Mouse (Mus musculus) megakaryocyte, embryonic 14.5 days (primary cell): ENCODE measurements around the gene Bnip3. TPM values are rescaled to one million over a fixed set of nuclear protein-coding genes. Genes with fewer than 3 reads are reported as not detected.

Experiments
- H3K27me3 ChIP-seq: replicated peaks from 2 replicates; pipeline ENCODE3; 2012; ENCODE audit warnings: inconsistent platforms
- H3K36me3 ChIP-seq: replicated peaks from 2 replicates; pipeline ENCODE3; 2012; ENCODE audit warnings: low read length, inconsistent platforms, mixed read lengths
- H3K4me1 ChIP-seq: 2 replicates; pipeline ENCODE4 v1.6.1; 2012; ENCODE audit warnings: inconsistent platforms
- H3K4me3 ChIP-seq: replicated peaks from 2 replicates; pipeline ENCODE3; 2012; ENCODE audit warnings: moderate library complexity, mild to moderate bottlenecking, inconsistent platforms
- H3K9me3 ChIP-seq: 2 replicates; pipeline ENCODE4 v1.6.1; 2012; ENCODE audit warnings: inconsistent platforms
- FLI1 ChIP-seq: IDR thresholded peaks from 2 replicates; pipeline ENCODE4 v1.6.1; 2012; ENCODE audit warnings: low read length, inconsistent platforms, mixed read lengths
- GATA1 ChIP-seq: IDR thresholded peaks from 3 replicates; pipeline ENCODE4 v1.6.1; 2012; ENCODE audit warnings: mixed read lengths, low read length, inconsistent platforms, borderline replicate concordance
- polyA plus RNA-seq: library from polyadenylated mRNA; stranded (reverse); fragments of >175 nt; gene quantifications from 2 replicates; pipeline ENCODE4 v1.2.3, GENCODE M21; 2012; ENCODE audit warnings: low replicate concordance; ENCODE audit not compliant: insufficient read depth

The Bnip3 gene
- polyA plus RNA-seq: 65.9 and 129 TPM in 2 replicates

DNA sequence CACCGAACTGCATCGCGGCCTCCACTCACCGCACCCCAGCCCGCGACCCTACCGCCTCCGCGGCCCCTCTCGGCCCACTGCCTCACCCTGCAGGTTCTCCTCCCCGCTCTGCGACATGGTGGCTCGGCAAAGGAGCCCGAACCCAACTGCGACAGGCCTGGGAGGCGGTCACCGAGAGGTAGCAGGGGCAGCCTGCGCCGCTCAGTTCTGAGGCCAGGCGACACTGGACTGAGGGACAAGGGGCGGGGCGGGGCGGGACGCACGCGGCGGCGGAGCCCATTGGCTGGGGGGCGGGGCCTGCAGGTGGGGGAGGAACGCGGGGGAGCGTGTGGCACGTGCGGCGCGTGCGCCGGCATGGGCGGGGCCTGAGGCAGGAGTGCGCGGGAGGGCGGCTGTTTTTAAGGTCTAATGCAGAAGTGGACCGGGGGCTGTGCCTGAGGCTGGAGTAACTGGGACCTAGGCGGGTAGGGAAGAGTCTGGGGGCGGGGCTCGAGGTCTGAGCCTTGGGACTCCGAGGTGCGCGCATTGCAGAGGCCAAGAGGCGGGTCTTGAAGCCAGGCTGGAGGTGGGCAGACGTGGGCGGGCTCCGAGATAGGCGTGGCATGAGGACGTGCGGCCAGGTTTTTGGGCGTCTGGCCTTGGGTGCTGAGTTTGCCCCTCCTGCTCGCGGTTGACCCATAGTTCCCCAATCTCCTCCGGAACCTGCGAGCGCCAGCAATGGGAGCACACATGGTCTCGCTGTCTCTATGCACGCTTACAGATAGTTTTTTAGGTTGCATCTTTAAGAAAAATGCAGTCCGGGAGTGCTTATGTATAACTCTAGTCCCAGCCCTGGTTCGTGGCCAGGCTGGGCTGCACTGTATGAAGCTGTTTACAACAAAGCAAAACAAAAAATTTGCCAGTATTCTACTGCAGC is at the start of gene Bnip3:
TSS of gene Bnip3 (minus strand) at position 243 of the 916 bp plus-strand sequence.
- TF ChIP-seq GATA1 (no peak), FLI1 (no peak)
- no peaks in the 10 kb centered on the region for H3K9me3 ChIP-seq
- H3K4me1 ChIP-seq: peaks cover 64% of the 10 kb centered on the region
- H3K4me3 ChIP-seq: peak within 1 kb of the TSS; percentile 100
- no peaks in the 10 kb centered on the region for H3K27me3 ChIP-seq
- H3K36me3 ChIP-seq: peaks cover 26% of the 10 kb centered on the region

DNA sequence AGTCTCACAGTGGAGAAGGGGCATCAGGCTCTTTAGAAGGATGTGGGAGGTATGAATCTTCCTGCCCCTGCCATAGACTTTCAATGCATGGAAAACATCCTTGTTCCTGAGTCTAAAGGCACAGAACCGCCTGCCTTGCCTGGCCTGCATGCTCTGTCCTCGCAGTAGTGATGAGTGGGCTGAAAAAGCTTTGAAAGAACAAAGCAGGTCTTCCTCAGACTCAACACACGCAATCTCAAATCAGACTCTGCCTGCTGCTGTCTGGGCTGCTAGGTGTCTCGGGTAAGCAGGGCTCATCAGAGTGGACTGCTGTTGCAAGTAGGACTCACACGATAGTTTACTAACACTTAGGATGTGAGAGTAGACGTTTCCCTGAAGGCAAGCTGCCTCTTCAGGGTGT is 47.8 kb upstream of the Bnip3 start:
- Histone ChIP-seq H3K4me3 (no peak overlapping the region), H3K4me1 (no peaks in the 10 kb centered on the region; the same call in 1 of the 2 replicates), H3K27me3 (peaks cover 49% of the 10 kb centered on the region), H3K36me3 (no peaks in the 10 kb centered on the region), H3K9me3 (no peaks in the 10 kb centered on the region)
- TF ChIP-seq FLI1 (no peak), GATA1 (no peak)

DNA sequence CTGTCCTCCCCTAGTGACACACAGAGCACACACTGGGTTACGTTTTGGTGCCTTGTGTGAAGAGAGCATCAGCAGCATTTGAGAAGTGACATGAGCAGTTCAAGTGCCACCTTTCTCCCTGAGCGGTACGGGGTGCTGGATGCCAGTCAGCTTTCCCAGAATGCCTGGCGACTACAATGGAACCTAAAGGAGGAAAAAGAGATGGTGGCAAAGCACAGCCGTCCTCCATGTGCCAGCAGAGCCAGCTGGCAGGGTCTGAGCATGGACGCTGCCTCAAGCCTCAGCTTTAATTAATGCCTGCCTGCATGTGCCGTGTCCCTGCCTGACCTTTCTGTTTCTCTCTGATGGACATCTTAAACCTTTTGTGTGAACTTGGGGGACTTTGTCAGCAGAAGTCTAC is 46.5 kb upstream of the Bnip3 start:
- Histone ChIP-seq H3K4me3 (no peak overlapping the region), H3K27me3 (peaks cover 40% of the 10 kb centered on the region), H3K9me3 (no peaks in the 10 kb centered on the region), H3K36me3 (no peaks in the 10 kb centered on the region), H3K4me1 (no peaks in the 10 kb centered on the region)
- no peak for TF ChIP-seq GATA1

DNA sequence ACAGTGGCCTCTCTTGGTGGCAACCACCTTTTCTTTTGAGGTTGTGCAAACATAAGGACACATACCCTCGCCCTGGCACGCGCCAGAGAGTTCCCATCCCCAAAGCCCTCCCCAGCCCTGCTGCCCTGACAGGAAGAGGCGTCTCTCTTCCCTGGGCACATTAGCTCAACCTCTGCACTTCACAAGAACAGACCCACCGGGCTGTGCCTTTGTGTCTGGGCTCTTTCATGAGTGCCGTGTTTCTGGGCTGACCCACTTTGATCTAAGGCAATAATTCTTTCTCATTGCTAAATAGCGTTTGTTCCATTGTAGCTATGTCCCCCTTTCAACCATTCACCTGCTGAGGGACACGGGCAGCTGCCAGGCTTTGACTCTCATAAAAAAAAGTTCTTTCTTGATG is 39.0 kb upstream of the Bnip3 start:
- Histone ChIP-seq H3K36me3 (no peaks in the 10 kb centered on the region), H3K4me1 (no peaks in the 10 kb centered on the region), H3K27me3 (peaks cover 46% of the 10 kb centered on the region), H3K4me3 (no peak overlapping the region), H3K9me3 (no peaks in the 10 kb centered on the region)
- TF ChIP-seq GATA1 (no peak), FLI1 (no peak)

DNA sequence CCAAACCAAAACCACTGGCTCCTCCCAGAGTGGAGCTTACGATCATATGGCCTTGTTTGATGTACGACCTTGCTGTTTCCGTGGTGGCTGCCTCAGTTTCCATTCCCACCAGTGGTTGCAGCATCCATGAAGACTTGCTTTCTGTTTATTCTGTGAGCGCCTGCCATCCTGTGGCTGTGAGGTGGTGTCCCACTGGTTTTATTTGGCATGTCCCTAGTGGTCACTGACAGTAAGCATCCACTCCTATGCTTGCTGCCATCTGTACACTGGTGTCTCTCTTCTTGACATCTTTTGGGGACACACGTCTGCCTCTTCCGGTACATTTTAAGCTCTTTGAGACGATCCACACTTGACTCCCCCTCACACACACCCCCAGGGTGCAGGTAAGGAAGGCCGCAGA is 38.4 kb upstream of the Bnip3 start:
- H3K4me3 ChIP-seq: no peak overlapping the region
- H3K36me3 ChIP-seq: no peaks in the 10 kb centered on the region
- H3K9me3 ChIP-seq: no peaks in the 10 kb centered on the region
- H3K27me3 ChIP-seq: peaks cover 51% of the 10 kb centered on the region
- TF ChIP-seq FLI1: no peak
- no peak for TF ChIP-seq GATA1
- no peaks in the 10 kb centered on the region for H3K4me1 ChIP-seq

DNA sequence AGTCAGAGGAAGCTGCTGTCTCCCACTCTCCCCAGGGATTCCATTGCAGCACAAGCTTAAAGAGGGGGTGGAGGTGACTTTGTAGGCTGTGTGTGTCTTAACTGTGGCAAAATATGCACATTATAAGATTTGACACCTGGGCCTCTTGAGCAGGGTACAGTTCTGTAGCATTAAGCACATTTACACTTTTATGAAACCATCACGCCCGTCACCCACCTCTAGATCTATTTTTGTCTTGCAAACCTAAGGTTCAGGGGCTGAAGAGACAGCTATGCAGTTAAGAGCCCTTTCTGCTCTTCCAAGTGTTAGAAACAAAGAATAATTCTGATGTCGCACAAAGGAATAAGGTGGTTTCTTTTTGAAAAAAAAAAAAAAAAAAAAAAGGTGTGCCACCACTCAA is 36.3 kb upstream of the Bnip3 start:
- no peaks in the 10 kb centered on the region for H3K36me3 ChIP-seq
- H3K4me3 ChIP-seq: no peak overlapping the region
- peaks cover 6% of the 10 kb centered on the region for H3K4me1 ChIP-seq
- no peaks in the 10 kb centered on the region for H3K9me3 ChIP-seq
- TF ChIP-seq GATA1 (no peak), FLI1 (no peak)
- H3K27me3 ChIP-seq: peaks cover 72% of the 10 kb centered on the region

DNA sequence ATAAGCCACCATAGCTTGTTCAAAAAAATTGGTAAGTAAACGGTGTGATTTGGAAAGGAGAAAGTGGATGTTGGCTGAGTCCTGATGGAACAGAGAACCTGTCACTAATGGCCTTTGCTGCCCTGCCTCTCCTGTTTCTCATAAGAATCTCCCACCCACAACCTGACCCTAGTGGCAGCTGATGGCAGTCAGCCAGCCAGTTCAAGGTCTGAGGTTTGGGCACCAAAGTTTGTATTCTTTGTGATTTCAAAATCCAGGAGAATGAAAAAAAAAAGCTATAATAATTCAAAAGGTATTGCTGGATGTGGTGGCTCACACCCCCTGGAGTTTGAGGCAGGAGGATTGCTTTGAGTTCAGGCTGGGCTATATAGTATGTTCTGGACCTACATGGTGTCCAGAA is 33.0 kb upstream of the Bnip3 start:
- H3K4me1 ChIP-seq: peaks cover 13% of the 10 kb centered on the region
- H3K4me3 ChIP-seq: no peak overlapping the region
- no peaks in the 10 kb centered on the region for H3K36me3 ChIP-seq
- H3K9me3 ChIP-seq: no peaks in the 10 kb centered on the region
- peaks cover 83% of the 10 kb centered on the region for H3K27me3 ChIP-seq
- no peak for TF ChIP-seq FLI1
- no peak for TF ChIP-seq GATA1

DNA sequence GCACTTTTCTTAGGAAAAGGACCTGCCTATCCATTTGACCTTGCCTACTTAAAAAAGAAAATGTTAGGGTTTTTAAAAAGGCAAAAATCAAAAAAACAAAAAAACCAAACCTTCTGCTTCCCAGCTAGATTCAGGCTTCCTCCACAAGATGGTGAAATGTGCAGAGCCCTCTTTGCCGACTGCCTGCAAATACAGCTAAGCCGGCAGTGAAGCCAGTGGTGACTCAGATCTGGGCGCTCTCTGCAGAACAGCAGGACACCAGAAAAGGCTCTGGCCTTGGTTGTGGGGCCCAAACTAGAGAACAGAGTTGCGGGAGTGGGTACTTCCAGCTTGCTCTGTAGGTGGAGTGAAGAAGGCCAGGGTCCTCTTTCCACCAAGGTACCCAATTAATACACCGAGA is 32.3 kb upstream of the Bnip3 start:
- Histone ChIP-seq H3K36me3 (no peaks in the 10 kb centered on the region), H3K4me3 (no peak overlapping the region), H3K9me3 (peaks cover 2% of the 10 kb centered on the region), H3K4me1 (peaks cover 13% of the 10 kb centered on the region), H3K27me3 (peaks cover 82% of the 10 kb centered on the region)
- no peak for TF ChIP-seq GATA1

DNA sequence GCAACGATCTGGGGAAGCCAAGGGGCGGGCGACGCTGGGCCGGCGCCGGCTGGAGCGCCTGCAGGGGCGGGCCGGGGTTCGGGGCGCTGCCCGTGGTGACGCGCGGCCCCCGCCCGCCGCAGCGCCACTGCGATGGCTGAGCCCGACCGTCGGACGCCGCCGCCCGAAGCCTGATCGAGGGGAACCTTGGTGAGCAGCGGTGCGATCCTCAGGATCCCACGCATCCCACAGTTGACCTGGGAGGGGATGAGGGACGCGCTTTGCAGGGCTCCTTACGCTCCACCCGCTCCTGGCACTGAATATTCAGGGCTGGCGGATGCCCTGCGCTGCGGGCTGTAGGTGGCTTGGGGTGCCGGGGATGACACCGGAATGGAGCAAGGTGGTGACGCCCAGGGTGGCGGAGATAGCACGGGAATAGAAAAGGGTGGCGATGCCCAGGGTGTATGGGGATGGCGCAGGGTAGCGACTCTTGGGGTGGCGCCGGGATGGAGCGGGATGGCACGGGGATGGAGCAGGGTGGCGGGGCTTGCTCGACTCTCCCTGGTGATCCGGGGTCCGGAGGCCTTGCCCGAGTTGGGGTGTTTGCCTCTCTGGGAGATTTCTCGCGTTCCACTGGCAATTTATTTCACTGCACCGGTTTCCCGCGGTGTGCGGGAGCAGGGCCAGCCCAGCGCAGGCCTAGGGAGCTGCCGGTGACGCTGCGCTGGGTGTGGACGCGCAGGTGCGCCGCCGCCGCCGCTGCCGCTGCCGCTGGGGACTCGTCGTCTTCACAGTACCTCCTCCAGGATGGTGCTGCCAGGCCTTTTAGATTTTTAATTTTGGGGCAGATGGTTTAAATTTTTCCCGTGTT is 31.5 kb upstream of the Bnip3 start, which contains the start of gene Jakmip3:
TSS of gene Jakmip3 (plus strand) at position 119 of the 850 bp plus-strand sequence.
- no peaks in the 10 kb centered on the region for H3K36me3 ChIP-seq
- peak within 1 kb of the TSS; percentile 72 for H3K4me3 ChIP-seq
- H3K9me3 ChIP-seq: peaks cover 9% of the 10 kb centered on the region
- H3K4me1 ChIP-seq: peaks cover 13% of the 10 kb centered on the region
- TF ChIP-seq FLI1 (no peak), GATA1 (no peak)
- H3K27me3 ChIP-seq: peaks cover 87% of the 10 kb centered on the region

DNA sequence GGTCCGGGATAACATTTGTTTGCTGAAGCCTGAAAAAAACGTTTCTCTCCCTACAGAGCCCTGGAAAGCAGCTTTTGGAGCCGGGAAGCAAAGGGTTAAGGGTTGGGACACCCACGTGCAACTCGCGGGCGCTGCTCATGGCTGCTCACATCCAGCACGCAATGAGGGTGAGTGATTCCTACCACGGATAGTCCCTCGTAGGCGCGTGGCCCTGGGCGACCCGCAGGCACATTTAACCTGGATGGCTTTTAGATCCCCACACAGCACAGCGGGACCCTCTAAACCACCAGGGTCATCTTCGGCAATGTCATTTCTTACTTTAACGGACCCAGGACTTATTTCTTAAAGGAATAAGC is 30.9 kb upstream of the Bnip3 start:
- peaks cover 13% of the 10 kb centered on the region for H3K4me1 ChIP-seq
- H3K4me3 ChIP-seq: peak overlapping the region; percentile 72
- TF ChIP-seq FLI1 (no peak), GATA1 (no peak)
- H3K27me3 ChIP-seq: peaks cover 81% of the 10 kb centered on the region
- peaks cover 15% of the 10 kb centered on the region for H3K9me3 ChIP-seq
- H3K36me3 ChIP-seq: no peaks in the 10 kb centered on the region
